Mouse (Mus musculus) neural tube, embryonic 15.5 days (tissue): ENCODE results near the gene Aif1l. TPM values are rescaled to one million over a fixed set of nuclear protein-coding genes. Genes with fewer than 3 reads are reported as not detected.

ENCODE experiments used
- ATAC-seq: fragments of 200-750 bp; cut with Nextera tagmentation; 2 replicates; pipeline ENCODE4 v1.8.0; 2017; ENCODE audit warnings: mild to moderate bottlenecking, moderate TSS enrichment, moderate library complexity; ENCODE audit not compliant: low FRiP score
- H3K27ac ChIP-seq: fragments of 300-500 bp; sonication (generic); replicated peaks from 2 replicates; pipeline ENCODE4 v1.5.1; 2015; ENCODE audit warnings: mild to moderate bottlenecking, inconsistent platforms
- H3K27me3 ChIP-seq: fragments of 300-500 bp; sonication (generic); replicated peaks from 2 replicates; pipeline ENCODE4 v1.6.1; 2015; ENCODE audit warnings: inconsistent platforms
- H3K36me3 ChIP-seq: fragments of 300-500 bp; sonication (generic); 2 replicates; pipeline ENCODE4 v1.6.1; 2015; ENCODE audit warnings: inconsistent platforms
- H3K4me1 ChIP-seq: fragments of 300-500 bp; sonication (generic); 2 replicates; pipeline ENCODE4 v1.6.1; 2015; ENCODE audit warnings: inconsistent platforms
- H3K4me2 ChIP-seq: fragments of 300-500 bp; sonication (generic); 2 replicates; pipeline ENCODE4 v1.6.1; 2015; ENCODE audit warnings: inconsistent platforms, mild to moderate bottlenecking, moderate library complexity
- H3K4me3 ChIP-seq: fragments of 300-500 bp; sonication (generic); replicated peaks from 2 replicates; pipeline ENCODE4 v1.5.1; 2015; ENCODE audit warnings: mild to moderate bottlenecking, inconsistent platforms
- H3K9ac ChIP-seq: fragments of 300-500 bp; sonication (generic); replicated peaks from 2 replicates; pipeline ENCODE4 v1.6.1; 2015; ENCODE audit warnings: mild to moderate bottlenecking, inconsistent platforms
- H3K9me3 ChIP-seq: fragments of 300-500 bp; sonication (generic); replicated peaks from 2 replicates; pipeline ENCODE4 v1.6.1; 2016; ENCODE audit warnings: inconsistent platforms
- WGBS: fragments of 180-500 bp; shearing (Covaris S2); methylation state at CpG from one replicate; pipeline ENCODE4 v1.1.7; 2015; ENCODE audit warnings: mixed read lengths; 5-methylcytosine and 5-hydroxymethylcytosine counted together
- polyA plus RNA-seq: library from polyadenylated mRNA; unstranded; fragments of >200 nt; fragmentation: Nextera tagmentation; extraction: Ambion mirVana; gene quantifications from 2 replicates; pipeline ENCODE4 v1.2.1, GENCODE M21; 2015

Gene Aif1l
- polyA plus RNA-seq, 1 experiment from 2014 or later, result 19.5 TPM

DNA sequence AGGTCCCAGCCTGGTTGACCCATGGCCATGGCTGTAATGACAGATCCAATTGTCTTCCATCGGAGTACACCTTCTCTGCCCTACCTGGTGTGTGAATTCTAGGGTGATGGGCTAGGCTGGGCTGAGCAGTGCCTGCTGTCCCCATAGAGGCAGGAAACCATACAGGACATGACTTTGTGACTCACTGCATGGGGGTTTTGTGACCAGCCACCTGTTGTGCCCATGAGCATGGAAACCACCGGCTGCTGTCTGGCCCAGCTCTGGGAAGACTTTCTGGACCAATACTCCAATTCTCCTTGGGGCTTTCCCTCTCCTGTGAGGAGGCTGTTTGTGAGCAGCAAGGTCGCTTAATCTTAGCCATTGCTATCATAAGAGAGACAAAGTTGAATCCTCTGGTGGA, 2.8 kb downstream of the Aif1l start:
- no peak for ATAC-seq
- Histone ChIP-seq H3K4me3 (no peak overlapping the region), H3K4me2 (peak overlapping the region; percentile 98; the same call in 1 of the 2 replicates), H3K9me3 (no peaks in the 10 kb centered on the region), H3K9ac (no peak overlapping the region), H3K36me3 (no peaks in the 10 kb centered on the region), H3K27ac (no peak overlapping the region), H3K27me3 (peaks cover 12% of the 10 kb centered on the region), H3K4me1 (peaks cover 25% of the 10 kb centered on the region)
- WGBS, result 91% methylated on average over 2 of the region's 3 CpGs

GRCm38 (mm10) chr2:31953687-31954086, 3.7 kb downstream of the Aif1l start:
- 88% methylated on average over 8 of the region's 8 CpGs for WGBS

DNA sequence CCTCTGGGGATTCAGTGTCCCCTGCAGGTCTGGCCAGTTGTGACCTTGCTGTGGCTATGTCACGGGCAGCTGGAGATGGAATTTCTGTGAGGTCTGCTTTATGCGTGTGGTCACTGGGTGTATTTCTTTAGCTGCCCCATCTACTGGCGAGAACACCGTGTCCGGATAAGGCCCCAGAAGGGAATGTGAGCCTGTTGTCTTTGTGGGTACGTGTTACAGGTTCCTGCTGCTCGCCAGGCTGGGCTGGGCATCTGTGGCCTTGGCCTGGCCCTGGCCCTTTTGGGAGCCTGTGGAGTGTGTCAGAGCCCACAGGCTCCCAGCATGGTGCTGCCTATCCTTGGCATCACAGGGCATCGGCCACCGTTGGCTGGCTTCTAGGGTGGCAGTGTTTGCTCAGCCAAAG, 4.8 kb downstream of the Aif1l start:
- WGBS, result 90% methylated on average over 9 of the region's 9 CpGs
- Histone ChIP-seq H3K27me3 (peaks cover 4% of the 10 kb centered on the region; the same call in 1 of the 2 replicates), H3K4me2 (no peak overlapping the region), H3K4me3 (no peak overlapping the region), H3K36me3 (no peaks in the 10 kb centered on the region), H3K9me3 (no peaks in the 10 kb centered on the region), H3K27ac (no peak overlapping the region), H3K9ac (no peak overlapping the region), H3K4me1 (peaks cover 23% of the 10 kb centered on the region)
- ATAC-seq, result no peak

More at GRCm38 (mm10) chr2:31953687-31954086, 3.7 kb downstream of the Aif1l start:
- Histone ChIP-seq H3K4me1 (peaks cover 25% of the 10 kb centered on the region), H3K4me2 (no peak overlapping the region), H3K9me3 (no peaks in the 10 kb centered on the region), H3K4me3 (no peak overlapping the region), H3K27ac (no peak overlapping the region), H3K36me3 (no peaks in the 10 kb centered on the region), H3K9ac (no peak overlapping the region), H3K27me3 (peaks cover 12% of the 10 kb centered on the region)
- no peak for ATAC-seq

GRCm38 (mm10) chr2:31955686-31956085, 5.7 kb downstream of the Aif1l start:
- 87% methylated on average over 5 of the region's 5 CpGs for WGBS
- Histone ChIP-seq H3K4me1 (peaks cover 13% of the 10 kb centered on the region), H3K4me2 (no peak overlapping the region), H3K4me3 (no peak overlapping the region), H3K27ac (no peak overlapping the region), H3K27me3 (peaks cover 2% of the 10 kb centered on the region; the same call in 1 of the 2 replicates), H3K9me3 (no peaks in the 10 kb centered on the region), H3K9ac (no peak overlapping the region), H3K36me3 (no peaks in the 10 kb centered on the region)
- no peak for ATAC-seq

DNA sequence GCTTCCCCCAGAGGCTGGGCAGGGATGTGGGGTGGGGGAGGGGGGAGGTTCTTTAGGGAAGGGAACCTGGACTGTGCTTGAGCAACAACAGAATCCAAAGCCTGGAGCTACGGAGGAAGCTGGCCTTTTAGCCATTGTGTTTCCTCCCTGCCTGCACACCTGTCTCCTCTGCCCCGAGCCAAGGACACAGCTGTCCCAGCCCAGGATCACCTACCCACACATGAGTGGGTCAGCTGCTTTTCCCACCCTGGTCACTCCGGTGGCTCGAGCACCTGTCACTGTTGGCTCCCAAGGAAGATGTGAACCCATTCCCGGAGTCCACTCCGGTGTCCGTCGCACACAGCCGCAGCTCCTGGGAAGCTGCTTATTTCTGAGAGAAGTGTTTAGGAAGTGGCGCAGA, 7.3 kb downstream of the Aif1l start:
- Histone ChIP-seq H3K27me3 (no peaks in the 10 kb centered on the region), H3K36me3 (no peaks in the 10 kb centered on the region), H3K9me3 (no peaks in the 10 kb centered on the region), H3K9ac (no peak overlapping the region), H3K27ac (no peak overlapping the region), H3K4me2 (no peak overlapping the region), H3K4me3 (no peak overlapping the region), H3K4me1 (peaks cover 16% of the 10 kb centered on the region)
- no peak for ATAC-seq
- 89% methylated on average over 10 of the region's 10 CpGs for WGBS

GRCm38 (mm10) chr2:31960986-31961385, 11.0 kb downstream of the Aif1l start:
- no peaks in the 10 kb centered on the region for H3K9me3 ChIP-seq
- no peak for ATAC-seq
- no peak overlapping the region for H3K4me3 ChIP-seq
- WGBS, result 86% methylated on average over 8 of the region's 8 CpGs
- H3K9ac ChIP-seq, result no peak overlapping the region
- no peaks in the 10 kb centered on the region for H3K27me3 ChIP-seq
- H3K4me1 ChIP-seq, result peaks cover 27% of the 10 kb centered on the region
- H3K4me2 ChIP-seq, result no peak overlapping the region
- no peaks in the 10 kb centered on the region for H3K36me3 ChIP-seq
- H3K27ac ChIP-seq, result peak overlapping the region; percentile 78; the same call in 1 of the 2 replicates

DNA sequence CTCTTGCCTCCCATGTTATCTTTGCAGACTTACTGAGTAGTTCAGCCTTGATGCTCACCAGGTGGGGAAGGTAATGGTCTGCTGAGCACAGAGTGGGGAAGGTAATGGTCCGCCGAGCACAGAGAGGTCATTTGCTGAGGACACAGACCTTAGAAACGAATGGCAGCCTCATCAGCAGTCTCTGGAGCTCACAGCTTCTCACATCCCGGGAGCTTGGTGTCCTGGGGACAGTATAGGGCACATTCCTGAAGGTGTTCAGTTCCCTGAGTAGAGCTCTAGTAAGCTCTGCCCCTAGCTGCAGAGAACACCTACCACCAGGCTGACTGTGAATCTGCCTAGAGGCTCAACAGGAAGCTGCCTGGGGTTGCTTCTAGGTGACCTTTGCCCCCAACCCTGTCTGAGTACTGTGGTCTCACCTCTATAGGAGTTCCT, 11.9 kb downstream of the Aif1l start:
- ATAC-seq, result no peak
- H3K27ac ChIP-seq, result peak overlapping the region; percentile 78
- no peaks in the 10 kb centered on the region for H3K9me3 ChIP-seq
- H3K27me3 ChIP-seq, result no peaks in the 10 kb centered on the region
- H3K9ac ChIP-seq, result no peak overlapping the region
- WGBS, result 43% methylated on average over 4 of the region's 4 CpGs
- H3K36me3 ChIP-seq, result no peaks in the 10 kb centered on the region
- H3K4me3 ChIP-seq, result no peak overlapping the region
- no peak overlapping the region for H3K4me2 ChIP-seq
- peaks cover 27% of the 10 kb centered on the region for H3K4me1 ChIP-seq

- H3K27ac ChIP-seq, result peak overlapping the region; percentile 78
- H3K9ac ChIP-seq, result no peak overlapping the region
- H3K36me3 ChIP-seq, result no peaks in the 10 kb centered on the region
- H3K9me3 ChIP-seq, result no peaks in the 10 kb centered on the region
- no peak overlapping the region for H3K4me2 ChIP-seq
- ATAC-seq, result peak; percentile 89
- no peak overlapping the region for H3K4me3 ChIP-seq
- no peaks in the 10 kb centered on the region for H3K27me3 ChIP-seq
- H3K4me1 ChIP-seq, result peaks cover 27% of the 10 kb centered on the region
- WGBS, result 31% methylated on average over 8 of the region's 8 CpGs
These were observed 12.7 kb downstream of the Aif1l start for GRCm38 (mm10) chr2:31962501-31963224.

- Histone ChIP-seq H3K36me3 (no peaks in the 10 kb centered on the region), H3K27ac (peak overlapping the region; percentile 78), H3K4me3 (no peak overlapping the region), H3K4me2 (no peak overlapping the region), H3K4me1 (peaks cover 27% of the 10 kb centered on the region), H3K27me3 (no peaks in the 10 kb centered on the region), H3K9ac (no peak overlapping the region), H3K9me3 (no peaks in the 10 kb centered on the region)
- no peak for ATAC-seq
- WGBS, result 73% methylated on average over 7 of the region's 7 CpGs
These were observed 13.6 kb downstream of the Aif1l start for GRCm38 (mm10) chr2:31963491-31963890.

- Histone ChIP-seq H3K27me3 (no peaks in the 10 kb centered on the region), H3K36me3 (no peaks in the 10 kb centered on the region), H3K9me3 (no peaks in the 10 kb centered on the region), H3K4me1 (peaks cover 27% of the 10 kb centered on the region), H3K4me2 (no peak overlapping the region), H3K9ac (no peak overlapping the region), H3K27ac (no peak overlapping the region), H3K4me3 (no peak overlapping the region)
- WGBS, result 81% methylated on average over 3 of the region's 3 CpGs
- no peak for ATAC-seq
These were observed 14.3 kb downstream of the Aif1l start for GRCm38 (mm10) chr2:31964191-31964590.

DNA sequence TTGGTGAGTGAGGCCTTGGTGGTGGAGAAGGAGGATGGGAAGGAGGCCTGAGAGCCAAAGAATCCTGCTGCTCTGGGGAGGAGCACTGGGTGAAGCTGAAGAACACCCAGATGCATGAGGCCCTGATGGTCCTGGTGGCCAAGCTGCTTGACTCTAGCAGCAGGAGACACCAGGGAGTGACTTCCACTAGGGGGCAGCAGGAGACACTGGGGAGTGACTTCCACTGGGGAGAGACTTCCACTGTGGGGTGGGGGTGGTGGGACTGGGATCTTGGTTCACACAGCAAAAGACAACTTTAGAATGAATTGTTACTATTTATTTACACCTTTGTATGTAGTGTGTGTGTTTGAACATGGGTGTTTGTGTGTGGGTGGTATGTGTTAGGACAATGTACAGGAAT, 15.2 kb downstream of the Aif1l start:
- H3K27me3 ChIP-seq, result no peaks in the 10 kb centered on the region
- H3K9me3 ChIP-seq, result no peaks in the 10 kb centered on the region
- H3K9ac ChIP-seq, result no peak overlapping the region
- ATAC-seq, result no peak
- H3K4me3 ChIP-seq, result no peak overlapping the region
- H3K27ac ChIP-seq, result no peak overlapping the region
- peaks cover 27% of the 10 kb centered on the region for H3K4me1 ChIP-seq
- no peaks in the 10 kb centered on the region for H3K36me3 ChIP-seq
- H3K4me2 ChIP-seq, result no peak overlapping the region

- H3K4me1 ChIP-seq, result peaks cover 20% of the 10 kb centered on the region
- no peaks in the 10 kb centered on the region for H3K27me3 ChIP-seq
- H3K27ac ChIP-seq, result no peak overlapping the region
- no peak overlapping the region for H3K4me2 ChIP-seq
- H3K9ac ChIP-seq, result no peak overlapping the region
- ATAC-seq, result no peak
- 79% methylated on average over 8 of the region's 8 CpGs for WGBS
- no peak overlapping the region for H3K4me3 ChIP-seq
- H3K36me3 ChIP-seq, result 0 out of 2 replicates have a peak, but pooled peaks cover 6% of the 10 kb centered on the region
- H3K9me3 ChIP-seq, result no peaks in the 10 kb centered on the region
These were observed 16.9 kb downstream of the Aif1l start for GRCm38 (mm10) chr2:31966801-31967200.
